Mouse (Mus musculus) urinary bladder, postnatal 14 days (tissue): Measurements from ENCODE around the gene Car15.

Source experiments
- DNase-seq: peaks from one replicate; pipeline ENCODE4 v3.0.0; 2021; ENCODE audit warnings: low spot score

Gene Car15

GRCm38 (mm10) chr16:17833321-17833680, 4.9 kb downstream of the Car15 start:
- DNase-seq = no peak

- DNase-seq = no peak
Measured at GRCm38 (mm10) chr16:17832821-17833220, 5.3 kb downstream of the Car15 start, which contains the start of gene B830017H08Rik. B830017H08Rik (plus strand) TSS chr16:17833121.

GRCm38 (mm10) chr16:17831781-17832180, 6.4 kb downstream of the Car15 start:
- DNase-seq = no peak

GRCm38 (mm10) chr16:17830385-17831178, 7.6 kb downstream of the Car15 start:
- DNase-seq = no peak

DNA sequence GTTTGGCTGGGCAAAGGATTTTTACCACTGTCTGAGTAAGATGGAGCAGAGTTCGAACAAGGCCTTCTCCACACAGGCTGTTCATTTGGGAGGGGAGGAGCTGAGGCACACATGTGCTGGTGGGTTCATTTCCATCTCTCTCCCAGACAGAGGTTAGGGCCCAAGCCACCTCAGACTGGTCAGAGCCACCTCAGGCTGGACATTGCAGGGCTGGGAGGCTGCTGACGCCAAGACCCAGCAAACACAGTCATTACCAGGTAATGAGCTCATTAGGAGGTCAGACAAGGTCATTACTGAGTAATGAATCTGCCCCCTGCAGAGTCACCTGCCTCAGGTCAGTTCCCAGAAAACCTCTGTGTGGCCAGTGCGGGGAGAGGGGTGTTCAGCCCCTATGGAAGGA, 9.3 kb downstream of the Car15 start:
- no peak for DNase-seq

- DNase-seq = no peak
Measured at GRCm38 (mm10) chr16:17828229-17828628, 9.9 kb downstream of the Car15 start.

DNA sequence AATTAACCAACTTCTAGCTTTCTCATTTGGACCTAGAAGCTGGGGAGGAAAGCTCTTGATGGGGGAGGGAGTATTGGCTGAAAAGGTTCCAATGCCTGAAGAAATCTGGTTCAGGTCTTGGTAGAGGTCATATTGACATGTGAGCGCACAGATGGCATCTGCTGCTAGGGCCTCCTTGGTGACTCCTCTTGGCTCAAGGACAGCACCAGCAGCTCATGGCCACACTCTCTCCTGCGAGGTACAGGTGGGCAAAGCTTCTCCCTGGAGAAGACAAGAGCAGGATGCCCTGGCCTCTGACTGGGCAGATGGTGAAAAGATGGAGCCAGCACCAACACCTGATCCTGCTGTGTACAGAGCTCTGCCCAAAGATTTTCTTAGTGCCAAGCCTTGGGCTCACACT, 11.7 kb downstream of the Car15 start:
- DNase-seq = no peak

DNA sequence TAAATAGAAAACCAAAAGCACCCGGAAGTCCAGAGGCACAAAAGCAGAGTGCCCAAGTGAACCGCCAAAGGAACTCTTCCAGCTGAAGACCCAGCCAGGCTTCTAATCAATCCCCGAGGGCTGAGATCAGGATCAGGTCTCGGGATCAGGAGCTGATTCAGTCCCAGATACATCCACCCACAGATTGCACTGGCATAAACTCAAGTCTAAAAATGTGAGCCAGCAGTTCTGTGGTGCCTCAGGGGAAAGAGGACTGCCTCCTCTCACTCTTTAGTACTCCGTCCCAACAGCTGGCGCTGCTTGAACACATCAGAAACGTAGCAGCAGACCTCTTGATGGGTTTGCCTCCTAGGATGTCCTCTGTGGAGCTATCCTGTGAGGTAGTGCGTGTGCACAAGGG, 21.6 kb downstream of the Car15 start:
- no peak for DNase-seq

DNA sequence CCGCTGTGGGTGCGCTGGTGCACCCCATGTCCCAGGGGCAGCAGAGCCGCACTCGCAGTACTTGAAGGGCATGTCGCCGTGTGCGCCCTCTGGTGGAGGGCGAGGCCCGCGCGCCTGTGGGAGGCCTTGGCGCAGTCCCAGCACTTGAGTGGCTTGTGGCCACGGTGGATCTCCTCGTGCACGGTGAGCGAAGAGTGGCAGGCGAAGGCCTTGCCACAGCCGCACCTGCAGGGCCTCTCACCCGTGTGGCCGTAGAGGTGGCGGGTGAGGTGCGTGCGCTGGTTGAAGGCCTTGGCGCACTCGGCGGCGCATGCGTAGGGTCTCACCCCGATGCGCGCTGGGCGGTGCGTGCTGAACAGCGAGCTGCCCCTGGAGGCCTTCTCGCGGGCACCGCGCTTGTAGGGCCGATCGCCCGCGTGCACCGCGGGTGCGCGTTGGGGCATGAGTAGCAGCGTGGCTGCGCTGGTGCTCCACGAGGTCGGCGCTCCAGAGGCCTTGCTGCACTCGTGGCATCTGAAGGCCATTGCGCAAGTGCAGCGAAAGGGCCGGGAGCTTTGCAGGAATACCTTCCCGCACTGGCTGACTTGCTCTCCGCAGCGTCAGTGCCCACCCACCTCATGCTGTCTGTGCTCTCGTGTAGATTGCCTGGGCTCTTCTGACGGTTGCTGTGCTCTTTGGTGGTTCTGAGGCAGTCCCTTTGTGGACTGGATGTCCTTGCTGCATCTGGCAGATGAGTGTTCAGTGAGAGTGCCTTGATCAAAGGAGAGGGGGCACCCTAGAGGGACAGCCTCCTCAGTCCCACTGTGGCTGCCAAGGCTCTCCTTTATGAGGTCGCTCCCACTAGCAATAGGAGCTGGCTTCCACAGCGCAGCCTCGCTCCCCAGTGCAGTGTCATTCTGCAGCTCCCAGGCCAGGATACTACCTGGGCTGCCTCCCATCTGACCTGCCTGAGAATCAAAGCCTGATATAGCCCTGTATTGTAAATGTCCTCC, 22.5 kb downstream of the Car15 start:
- DNase-seq = peak; percentile 63

- DNase-seq = no peak
Measured at GRCm38 (mm10) chr16:17813173-17813572, 25.0 kb downstream of the Car15 start.

DNA sequence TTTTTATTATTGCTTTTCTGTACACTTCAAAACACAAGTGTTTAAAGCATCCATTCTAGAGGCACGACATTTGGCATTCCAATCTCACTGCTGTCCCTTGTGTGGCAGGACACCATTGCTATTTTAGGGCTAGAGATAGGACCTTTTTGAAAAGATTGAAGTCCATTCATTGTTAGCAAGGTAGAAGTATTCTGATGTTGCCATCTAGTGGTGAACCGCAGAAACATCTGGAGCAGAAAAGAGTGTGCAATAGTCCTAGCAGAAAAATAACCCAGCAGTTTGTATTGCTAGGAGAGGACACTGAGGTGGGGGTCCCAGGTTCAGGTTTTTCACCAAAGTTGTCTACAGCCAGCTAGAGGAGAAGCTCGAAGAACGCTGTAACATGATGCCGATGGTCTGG, 26.0 kb downstream of the Car15 start:
- DNase-seq = peak; percentile 37

GRCm38 (mm10) chr16:17809711-17810110, 28.5 kb downstream of the Car15 start:
- DNase-seq = peak; percentile 37

- no peak for DNase-seq
Measured at GRCm38 (mm10) chr16:17809125-17809524, 29.0 kb downstream of the Car15 start.

DNA sequence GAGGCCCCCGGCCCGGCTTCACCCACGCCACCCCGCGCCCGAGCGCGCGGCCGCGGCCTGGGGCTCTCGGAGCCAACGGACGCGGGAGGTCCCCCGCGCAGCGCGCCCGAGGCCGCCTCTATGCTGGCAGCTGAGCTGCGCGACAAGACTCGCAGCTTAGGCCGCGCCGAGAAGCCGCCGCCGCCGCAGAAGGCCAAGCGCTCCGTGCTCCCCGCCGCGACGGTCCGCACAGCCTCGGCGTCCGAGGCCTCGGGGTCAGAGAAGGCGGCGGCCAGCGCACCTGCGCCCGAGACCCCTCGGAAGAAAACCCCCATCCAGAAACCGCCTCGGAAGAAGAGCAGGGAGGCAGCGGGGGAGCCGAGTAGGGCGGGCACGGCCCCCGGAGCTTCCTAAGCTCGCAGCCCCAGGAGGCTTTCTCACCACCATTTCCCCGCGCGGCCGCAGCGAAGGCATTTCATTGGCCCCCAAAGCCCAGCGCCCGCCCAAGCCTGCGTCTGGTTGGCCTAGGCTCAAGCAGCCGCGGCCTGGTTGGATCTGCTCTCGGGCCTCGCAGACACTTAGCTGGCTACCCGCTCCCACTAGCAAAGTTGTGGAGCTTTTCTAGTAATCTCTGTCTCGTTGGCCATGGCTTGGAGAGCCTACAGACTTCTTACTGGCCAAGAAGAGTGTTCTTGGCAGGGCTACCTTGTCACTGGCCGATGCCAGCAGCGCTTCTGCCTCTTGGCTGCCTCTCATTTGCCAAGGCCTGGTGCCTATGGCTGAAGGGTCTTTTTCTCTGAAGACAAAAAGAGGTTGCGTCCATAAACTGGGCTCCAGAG, 30.8 kb downstream of the Car15 start:
- DNase-seq = peak; percentile 82

- no peak for DNase-seq
Measured at GRCm38 (mm10) chr16:17806581-17807191, 31.5 kb downstream of the Car15 start.

DNA sequence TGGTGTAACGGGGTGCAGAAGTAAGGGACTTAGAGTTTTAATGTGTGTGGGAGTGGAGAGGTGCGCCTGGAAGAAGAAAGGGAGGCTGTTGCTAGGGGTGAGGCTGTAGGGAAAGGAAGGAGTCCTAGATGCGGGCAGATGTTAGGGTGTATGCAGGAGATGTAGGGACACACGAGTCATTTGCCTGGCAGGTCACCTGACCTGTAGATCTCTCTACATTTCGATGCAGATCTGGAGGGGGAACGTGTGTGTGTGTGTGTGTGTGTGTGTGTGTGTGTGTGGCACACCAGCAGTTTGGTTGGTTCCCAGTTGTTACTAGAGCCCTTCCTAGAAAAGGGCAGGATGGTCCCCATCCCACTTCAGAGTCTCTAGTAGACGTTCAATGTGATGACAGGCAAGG, 33.2 kb downstream of the Car15 start:
- no peak for DNase-seq

DNA sequence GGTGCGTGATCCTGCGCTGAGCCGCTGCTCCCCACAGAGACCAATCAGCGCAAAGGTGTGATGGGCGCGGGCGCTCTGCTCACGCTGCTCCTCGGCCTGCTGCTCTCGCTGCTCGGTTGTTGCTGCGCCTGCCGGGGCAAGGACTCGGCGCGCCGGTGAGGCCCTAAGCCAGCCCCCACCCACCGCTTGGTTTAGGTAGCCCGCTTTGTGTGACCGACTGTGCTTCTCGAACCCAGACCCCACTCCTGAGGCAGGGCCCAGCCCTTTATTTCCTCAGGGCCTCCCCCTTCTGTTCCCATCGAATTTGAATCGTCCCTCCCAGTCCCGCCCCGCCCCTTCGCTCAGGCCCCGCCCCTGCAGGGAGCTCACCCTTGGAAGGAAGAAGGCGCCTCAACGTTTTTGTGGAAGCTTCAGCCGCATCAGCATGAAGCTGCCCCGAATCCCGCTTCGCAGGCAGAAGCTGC, 33.7 kb downstream of the Car15 start:
- DNase-seq = no peak

- DNase-seq = no peak
Measured at GRCm38 (mm10) chr16:17803675-17804448, 34.3 kb downstream of the Car15 start.

DNA sequence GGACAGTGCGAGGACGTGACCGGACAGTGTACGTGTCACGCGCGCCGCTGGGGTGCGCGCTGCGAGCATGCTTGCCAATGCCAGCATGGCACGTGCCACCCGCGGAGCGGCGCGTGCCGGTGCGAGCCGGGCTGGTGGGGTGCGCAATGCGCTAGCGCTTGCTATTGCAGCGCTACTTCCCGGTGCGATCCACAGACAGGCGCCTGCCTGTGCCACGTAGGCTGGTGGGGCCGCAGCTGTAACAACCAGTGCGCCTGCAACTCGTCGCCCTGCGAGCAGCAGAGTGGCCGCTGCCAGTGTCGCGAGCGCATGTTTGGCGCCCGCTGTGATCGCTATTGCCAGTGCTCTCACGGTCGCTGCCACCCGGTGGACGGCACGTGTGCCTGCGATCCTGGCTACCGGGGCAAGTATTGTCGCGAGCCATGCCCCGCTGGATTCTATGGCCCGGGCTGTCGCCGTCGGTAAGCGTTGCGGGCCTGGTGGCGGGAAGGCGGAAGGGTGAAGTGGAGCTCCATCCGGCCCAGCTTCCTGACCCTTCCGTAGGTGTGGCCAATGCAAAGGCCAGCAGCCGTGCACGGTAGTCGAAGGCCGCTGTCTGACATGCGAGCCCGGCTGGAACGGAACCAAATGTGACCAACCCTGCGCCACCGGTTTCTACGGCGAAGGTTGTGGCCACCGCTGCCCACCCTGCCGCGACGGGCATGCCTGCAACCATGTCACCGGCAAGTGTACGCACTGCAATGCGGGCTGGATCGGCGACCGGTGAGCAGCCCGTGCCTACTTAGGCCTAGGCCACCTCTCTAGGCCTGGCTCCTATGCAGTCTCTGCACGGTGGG, 35.1 kb downstream of the Car15 start:
- peak; percentile 33 for DNase-seq

- DNase-seq = no peak
Measured at GRCm38 (mm10) chr16:17802456-17802838, 35.7 kb downstream of the Car15 start.
